Mouse (Mus musculus) liver, embryonic 15.5 days (tissue): ENCODE data around the gene Mlycd. TPM values are rescaled to one million over a fixed set of nuclear protein-coding genes. Genes with fewer than 3 reads are reported as not detected.
"Not testable (repeated sequence)": the region's sequence is repeated elsewhere in the genome, so short reads cannot be mapped to it uniquely, and the experiment has no call there.

Experiments used
- ATAC-seq: fragments of 200-750 bp; cut with Nextera tagmentation; 2 replicates; pipeline ENCODE4 v1.8.0; 2017; ENCODE audit warnings: moderate number of reproducible peaks, mild to moderate bottlenecking, moderate library complexity; ENCODE audit not compliant: insufficient read depth
- H3K27ac ChIP-seq: fragments of 300-500 bp; sonication (generic); replicated peaks from 2 replicates; pipeline ENCODE4 v1.5.1; 2015; ENCODE audit warnings: mild to moderate bottlenecking, inconsistent platforms
- H3K27me3 ChIP-seq: fragments of 300-500 bp; sonication (generic); 2 replicates; pipeline ENCODE4 v1.6.1; 2015; ENCODE audit warnings: mild to moderate bottlenecking, inconsistent platforms
- H3K36me3 ChIP-seq: fragments of 300-500 bp; sonication (generic); replicated peaks from 2 replicates; pipeline ENCODE4 v1.6.1; 2015; ENCODE audit warnings: moderate library complexity, mild to moderate bottlenecking, inconsistent platforms
- H3K4me1 ChIP-seq: fragments of 300-500 bp; sonication (generic); replicated peaks from 2 replicates; pipeline ENCODE4 v1.6.1; 2015; ENCODE audit warnings: inconsistent platforms
- H3K4me2 ChIP-seq: fragments of 300-500 bp; sonication (generic); 2 replicates; pipeline ENCODE4 v1.6.1; 2015; ENCODE audit warnings: moderate library complexity, mild to moderate bottlenecking, inconsistent platforms
- H3K4me3 ChIP-seq: fragments of 300-500 bp; sonication (generic); replicated peaks from 2 replicates; pipeline ENCODE4 v1.5.1; 2015; ENCODE audit warnings: mild to moderate bottlenecking, inconsistent platforms
- H3K9ac ChIP-seq: fragments of 300-500 bp; sonication (generic); 2 replicates; pipeline ENCODE4 v1.6.1; 2015; ENCODE audit warnings: moderate library complexity, mild to moderate bottlenecking, inconsistent platforms
- H3K9me3 ChIP-seq: fragments of 300-500 bp; sonication (generic); replicated peaks from 2 replicates; pipeline ENCODE4 v1.6.1; 2016; ENCODE audit warnings: inconsistent platforms
- WGBS: fragments of 180-500 bp; shearing (Covaris S2); methylation state at CpG from one replicate; pipeline ENCODE4 v1.1.7; 2015; ENCODE audit warnings: mixed read lengths; ENCODE audit not compliant: insufficient replicate concordance; 5-methylcytosine and 5-hydroxymethylcytosine counted together
- polyA plus RNA-seq: library from polyadenylated mRNA; unstranded; fragments of >200 nt; fragmentation: Nextera tagmentation; extraction: Ambion mirVana; gene quantifications from 2 replicates; pipeline ENCODE4 v1.2.1, GENCODE M21; 2015

The Mlycd gene
- 11.5 and 12.4 TPM in 2 replicates for polyA plus RNA-seq

DNA sequence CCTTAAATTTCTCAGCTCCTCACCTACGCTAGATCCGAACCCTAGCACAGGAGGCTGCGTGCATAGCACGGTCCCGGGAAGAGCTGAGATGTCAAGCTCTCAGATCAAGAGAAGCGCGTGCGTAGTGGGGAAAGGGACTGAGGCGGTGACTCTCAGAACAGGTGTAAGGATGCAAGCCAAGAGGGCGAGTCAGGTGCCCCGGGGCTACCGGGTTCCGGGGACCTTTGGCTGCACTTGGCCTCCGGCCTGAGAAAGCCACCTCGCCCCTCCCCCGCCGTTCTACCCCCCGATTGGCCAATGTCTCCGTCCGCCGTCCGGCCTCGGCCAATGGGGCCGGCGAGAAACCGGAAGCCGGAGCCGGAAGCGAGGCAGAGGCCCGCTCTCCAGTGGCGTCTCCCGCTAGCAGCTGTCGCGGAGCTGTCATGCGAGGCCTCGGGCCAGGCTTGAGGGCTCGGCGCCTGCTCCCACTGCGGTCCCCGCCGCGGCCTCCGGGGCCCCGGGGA lies at the start of gene Mlycd:
Gene Mlycd, plus strand, starts transcription at position 355 of the 503 bp plus-strand sequence.
- Histone ChIP-seq H3K4me3 (peak within 1 kb of the TSS; percentile 74), H3K27ac (peak within 1 kb of the TSS; percentile 69)
- WGBS: 2% methylated on average over 44 of the region's 44 CpGs

DNA sequence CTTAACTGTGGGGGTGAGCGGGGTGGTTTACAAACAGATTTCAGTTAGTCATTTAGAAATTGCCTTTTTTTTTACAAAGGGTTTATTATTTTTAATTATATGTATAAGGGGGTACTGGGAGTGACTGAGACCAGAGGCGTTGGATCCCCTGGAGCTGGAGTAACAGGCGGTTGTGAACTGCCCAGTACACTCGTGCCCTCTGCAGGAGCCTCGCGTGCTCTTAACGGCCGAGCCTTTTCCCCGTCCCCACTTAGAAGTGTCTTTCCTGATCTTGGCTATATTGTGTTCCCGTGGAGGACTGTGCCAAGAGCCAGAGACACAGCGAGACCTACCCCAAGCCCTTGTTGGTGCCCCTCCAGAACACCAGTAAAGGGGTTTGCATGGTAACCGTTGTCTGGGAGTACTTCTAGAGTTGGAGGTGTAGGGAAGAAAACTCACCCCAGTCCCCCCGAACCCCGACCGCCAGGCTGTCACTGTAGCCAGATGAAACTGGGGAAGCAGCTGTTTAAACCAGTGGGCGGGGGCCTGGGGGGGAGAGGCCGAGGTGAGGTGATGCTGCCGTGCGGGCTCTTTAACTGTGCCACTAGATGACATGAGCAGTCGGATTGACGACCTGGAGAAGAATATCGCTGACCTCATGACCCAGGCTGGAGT lies 49.5 kb upstream of the Mlycd start:
- no peaks in the 10 kb centered on the region for H3K27me3 ChIP-seq
- H3K27ac ChIP-seq: peak overlapping the region; percentile 16; the same call in 1 of the 2 replicates
- no peaks in the 10 kb centered on the region for H3K9me3 ChIP-seq
- ATAC-seq: no peak
- peaks cover 22% of the 10 kb centered on the region for H3K4me1 ChIP-seq
- 34% methylated on average over 22 of the region's 22 CpGs for WGBS
- H3K36me3 ChIP-seq: peaks cover 33% of the 10 kb centered on the region
- peak overlapping the region; percentile 85 for H3K4me2 ChIP-seq
- peak overlapping the region; percentile 93 for H3K4me3 ChIP-seq
- H3K9ac ChIP-seq: peak overlapping the region; percentile 90

More for the DNA sequence above, at the start of gene Mlycd:
- H3K36me3 ChIP-seq: no peaks in the 10 kb centered on the region
- no peaks in the 10 kb centered on the region for H3K9me3 ChIP-seq
- H3K27me3 ChIP-seq: no peaks in the 10 kb centered on the region
- peak; percentile 88 for ATAC-seq
- H3K4me2 ChIP-seq: peak within 1 kb of the TSS; percentile 97
- peaks cover 35% of the 10 kb centered on the region for H3K4me1 ChIP-seq
- H3K9ac ChIP-seq: peak within 1 kb of the TSS; percentile 71

DNA sequence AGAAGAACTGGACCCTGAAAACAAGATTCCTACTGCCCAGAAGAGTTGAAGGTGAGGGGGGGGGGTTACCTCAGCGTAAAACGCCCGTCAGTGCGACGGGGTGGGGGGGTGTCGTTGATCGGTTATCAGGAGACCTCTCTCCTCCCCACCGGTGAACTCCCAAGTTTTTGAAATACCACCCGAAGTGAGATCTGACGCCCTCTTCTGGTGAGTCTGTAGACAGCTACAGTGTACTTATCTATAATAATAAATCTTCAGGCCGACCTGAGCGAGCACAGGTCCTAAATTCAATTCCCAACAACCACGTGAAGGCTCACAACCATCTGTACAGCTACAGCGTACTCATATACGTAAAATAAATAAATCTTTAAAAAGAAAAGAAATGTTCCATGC lies 49.0 kb upstream of the Mlycd start:
- no peaks in the 10 kb centered on the region for H3K9me3 ChIP-seq
- no peak overlapping the region for H3K9ac ChIP-seq
- H3K36me3 ChIP-seq: peaks cover 38% of the 10 kb centered on the region
- peak overlapping the region; percentile 85 for H3K4me2 ChIP-seq
- peak overlapping the region; percentile 93 for H3K4me3 ChIP-seq
- H3K4me1 ChIP-seq: peaks cover 25% of the 10 kb centered on the region
- 55% methylated on average over 15 of the region's 15 CpGs for WGBS
- H3K27me3 ChIP-seq: no peaks in the 10 kb centered on the region
- ATAC-seq: no peak
- H3K27ac ChIP-seq: no peak overlapping the region

DNA sequence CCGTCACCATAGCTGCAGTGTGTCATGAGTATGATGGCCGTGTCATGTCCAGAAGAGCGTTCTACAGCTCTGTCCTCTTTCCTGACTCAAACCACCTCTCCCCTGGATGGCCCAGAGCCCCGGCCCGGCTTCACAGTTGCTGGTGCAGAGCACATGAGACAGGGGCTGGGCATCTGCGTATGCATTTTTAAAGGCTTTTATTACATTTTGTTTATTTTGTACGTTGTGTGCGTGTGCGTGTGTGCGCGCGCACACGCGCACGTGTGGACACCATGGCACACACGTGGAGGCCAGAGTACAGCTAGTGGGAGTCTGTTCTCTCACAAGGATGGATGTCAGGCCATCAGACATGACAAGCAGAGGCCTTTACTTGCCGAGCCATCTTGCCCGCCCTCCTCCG lies 43.0 kb upstream of the Mlycd start:
- Histone ChIP-seq H3K9ac (no peak overlapping the region), H3K27me3 (no peaks in the 10 kb centered on the region), H3K4me2 (no peak overlapping the region), H3K4me3 (no peak overlapping the region), H3K9me3 (no peaks in the 10 kb centered on the region), H3K36me3 (peaks cover 40% of the 10 kb centered on the region), H3K4me1 (peaks cover 27% of the 10 kb centered on the region), H3K27ac (no peak overlapping the region)
- no peak for ATAC-seq
- WGBS: 84% methylated on average over 19 of the region's 19 CpGs

DNA sequence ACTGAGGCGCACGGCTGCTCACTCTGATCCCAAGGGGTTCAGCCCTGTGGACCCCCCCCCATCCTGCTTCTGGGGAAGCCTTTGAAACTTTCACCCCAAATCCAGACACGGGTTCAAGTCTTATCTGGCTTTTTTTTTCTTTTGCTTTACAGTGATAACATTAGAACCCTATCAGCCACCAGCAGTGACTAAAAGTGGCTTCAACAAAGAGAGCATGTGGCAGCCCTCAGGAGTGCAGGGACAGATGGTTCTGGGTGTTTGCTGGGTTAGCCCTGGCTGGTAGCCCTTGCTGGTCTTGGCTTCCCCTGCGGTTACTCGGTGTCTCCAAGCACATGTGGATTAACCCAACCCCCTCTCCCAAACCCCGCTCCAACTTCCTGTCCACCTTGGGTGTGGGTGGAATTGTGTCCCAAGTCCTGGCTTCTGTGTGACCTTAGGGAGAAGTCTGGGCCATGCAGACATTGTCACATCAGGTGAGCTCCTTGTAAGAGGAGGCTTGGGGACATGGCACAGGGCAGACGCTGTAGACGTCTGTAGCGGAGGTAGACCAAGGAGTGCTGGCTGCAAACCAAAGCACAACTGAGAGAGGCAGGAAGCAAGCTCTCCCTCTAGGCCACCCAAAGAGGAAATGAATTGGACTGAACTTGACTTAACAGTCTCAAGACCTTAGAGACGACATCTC lies 41.6 kb upstream of the Mlycd start:
- Histone ChIP-seq H3K4me3 (no peak overlapping the region), H3K27ac (0 out of 2 replicates have a peak overlapping the region, but pooled peaks have one; percentile 6), H3K9me3 (no peaks in the 10 kb centered on the region), H3K36me3 (peaks cover 25% of the 10 kb centered on the region), H3K4me2 (peak overlapping the region; percentile 25), H3K4me1 (peaks cover 27% of the 10 kb centered on the region), H3K9ac (no peak overlapping the region), H3K27me3 (no peaks in the 10 kb centered on the region)
- 26% methylated on average over 10 of the region's 10 CpGs for WGBS
- peak; percentile 51 for ATAC-seq

DNA sequence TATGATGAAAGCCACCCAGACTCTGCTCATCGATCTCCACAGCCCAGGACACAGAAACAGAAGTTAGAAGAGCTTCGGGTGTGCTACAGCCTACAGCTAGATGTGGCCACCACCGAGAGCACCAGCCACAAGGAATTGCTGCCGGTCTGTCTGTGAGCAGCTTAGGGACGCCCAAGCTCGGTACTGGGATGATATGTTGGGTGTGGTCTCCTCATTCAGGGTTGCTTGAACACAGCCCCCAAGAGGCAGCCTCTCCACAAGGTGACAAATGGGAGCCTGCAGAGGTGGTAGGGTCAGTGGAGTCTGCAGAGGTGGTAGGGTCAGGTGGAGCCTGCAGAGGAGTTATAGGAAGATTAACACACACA lies 41.0 kb upstream of the Mlycd start:
- ATAC-seq: peak; percentile 43
- Histone ChIP-seq H3K9ac (no peak overlapping the region), H3K4me3 (no peak overlapping the region), H3K27ac (0 out of 2 replicates have a peak overlapping the region, but pooled peaks have one; percentile 6), H3K4me1 (peaks cover 27% of the 10 kb centered on the region), H3K36me3 (peaks cover 20% of the 10 kb centered on the region), H3K27me3 (no peaks in the 10 kb centered on the region), H3K9me3 (no peaks in the 10 kb centered on the region), H3K4me2 (peak overlapping the region; percentile 25)
- 26% methylated on average over 6 of the region's 6 CpGs for WGBS

DNA sequence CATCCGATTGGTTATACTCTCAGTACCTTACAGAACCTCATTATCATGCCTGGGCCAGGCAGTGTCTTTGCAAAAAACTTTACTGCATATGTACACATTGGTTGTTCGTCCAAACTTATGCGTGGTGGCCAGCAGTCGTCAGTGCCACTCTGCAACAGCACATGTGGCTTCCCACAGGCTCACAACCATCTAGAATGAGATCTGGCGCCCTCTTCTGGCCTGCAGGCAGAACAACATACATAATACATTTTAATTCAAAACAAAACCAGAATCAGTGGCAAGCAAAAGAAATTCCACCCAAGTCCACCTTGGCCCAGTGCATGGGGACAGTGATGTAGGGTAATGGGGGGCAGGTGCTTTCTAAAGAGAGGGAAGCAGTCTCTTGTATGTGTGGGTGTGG lies 38.0 kb upstream of the Mlycd start:
- peaks cover 20% of the 10 kb centered on the region for H3K4me1 ChIP-seq
- 47% methylated on average over 5 of the region's 5 CpGs for WGBS
- H3K9me3 ChIP-seq, H3K27ac ChIP-seq, H3K4me2 ChIP-seq, ATAC-seq, H3K36me3 ChIP-seq, H3K9ac ChIP-seq, H3K4me3 ChIP-seq, H3K27me3 ChIP-seq: not testable (repeated sequence)

DNA sequence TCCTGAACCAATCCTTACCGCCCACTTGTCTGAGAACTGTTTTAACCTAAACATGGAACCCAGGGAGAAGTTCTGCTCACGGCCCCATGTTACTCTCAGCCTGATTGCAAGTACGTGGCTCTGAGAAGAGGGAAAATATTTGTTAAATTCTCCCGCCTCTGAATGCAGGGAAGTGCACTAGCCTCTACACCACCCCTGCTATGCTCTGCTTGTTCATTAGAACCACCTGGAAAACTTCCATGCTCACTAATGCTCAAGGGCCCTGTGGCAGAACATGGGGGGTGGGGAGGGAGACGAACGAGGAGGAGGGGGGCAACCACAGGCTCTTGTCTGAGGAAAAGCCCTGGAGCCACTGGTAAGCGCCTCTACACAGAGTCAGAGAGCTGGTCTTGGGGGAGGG lies 36.5 kb upstream of the Mlycd start:
- Histone ChIP-seq H3K36me3 (no peaks in the 10 kb centered on the region), H3K27me3 (no peaks in the 10 kb centered on the region), H3K9me3 (no peaks in the 10 kb centered on the region), H3K27ac (no peak overlapping the region), H3K4me3 (no peak overlapping the region), H3K4me2 (no peak overlapping the region), H3K9ac (no peak overlapping the region), H3K4me1 (peaks cover 14% of the 10 kb centered on the region)
- ATAC-seq: no peak
- 63% methylated on average over 7 of the region's 7 CpGs for WGBS

DNA sequence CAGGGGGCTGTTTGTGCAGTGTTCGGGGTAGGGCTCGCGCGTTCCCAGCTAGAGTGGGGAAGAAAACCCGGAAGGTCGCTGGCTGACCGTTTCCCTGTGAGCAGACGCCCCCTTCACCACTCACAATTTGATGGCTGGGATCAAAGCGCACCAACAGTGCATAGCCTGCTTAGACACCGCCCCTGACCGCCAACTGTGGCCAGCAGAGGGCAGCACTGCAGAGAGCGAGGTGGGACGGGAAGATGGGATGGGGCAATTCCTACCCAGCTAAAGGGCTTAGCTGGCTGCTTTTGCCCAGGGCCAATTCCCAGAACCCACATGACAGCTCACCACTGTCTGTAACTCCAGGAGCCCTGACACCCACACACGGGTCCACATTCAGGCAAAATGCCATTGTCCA lies 35.8 kb upstream of the Mlycd start:
- Histone ChIP-seq H3K4me1 (peaks cover 7% of the 10 kb centered on the region), H3K9me3 (no peaks in the 10 kb centered on the region), H3K36me3 (no peaks in the 10 kb centered on the region), H3K9ac (no peak overlapping the region), H3K27me3 (no peaks in the 10 kb centered on the region), H3K4me3 (no peak overlapping the region), H3K27ac (no peak overlapping the region), H3K4me2 (no peak overlapping the region)
- 33% methylated on average over 14 of the region's 14 CpGs for WGBS
- ATAC-seq: no peak

DNA sequence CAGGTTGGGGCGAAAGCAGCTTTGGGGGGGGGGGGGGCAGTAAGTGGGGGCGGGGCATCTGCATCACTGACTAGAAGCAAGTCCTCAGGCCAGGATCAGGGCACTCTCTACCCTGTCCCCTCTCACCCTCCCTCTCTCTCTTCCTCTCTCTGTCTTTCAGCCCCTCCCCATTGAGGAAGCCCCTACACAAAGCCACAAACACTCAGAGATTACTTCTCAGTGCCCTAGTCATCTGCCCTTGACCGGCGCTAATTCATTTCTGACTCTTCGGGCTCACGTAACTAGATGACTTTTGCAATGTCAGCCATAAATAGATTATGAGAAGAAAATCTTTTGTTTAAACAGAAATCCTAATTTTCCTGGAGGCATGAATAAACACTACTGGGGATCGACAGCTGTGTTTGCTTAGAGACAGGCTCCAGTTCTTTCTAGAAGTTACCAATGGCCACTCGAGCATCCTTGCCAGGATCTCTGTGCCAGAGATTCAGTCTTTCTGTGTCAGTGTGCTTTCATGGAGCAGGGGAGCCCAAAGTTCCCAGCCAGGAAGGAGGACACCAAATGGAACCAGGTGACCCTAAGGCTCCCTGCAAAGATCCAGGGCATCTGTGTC lies 33.9 kb upstream of the Mlycd start:
- WGBS: 61% methylated on average over 7 of the region's 8 CpGs
- no peaks in the 10 kb centered on the region for H3K36me3 ChIP-seq
- no peak overlapping the region for H3K9ac ChIP-seq
- no peaks in the 10 kb centered on the region for H3K4me1 ChIP-seq
- no peak for ATAC-seq
- no peak overlapping the region for H3K27ac ChIP-seq
- H3K4me3 ChIP-seq: no peak overlapping the region
- H3K4me2 ChIP-seq: no peak overlapping the region
- H3K27me3 ChIP-seq: no peaks in the 10 kb centered on the region; the same call in 1 of the 2 replicates
- no peaks in the 10 kb centered on the region for H3K9me3 ChIP-seq

DNA sequence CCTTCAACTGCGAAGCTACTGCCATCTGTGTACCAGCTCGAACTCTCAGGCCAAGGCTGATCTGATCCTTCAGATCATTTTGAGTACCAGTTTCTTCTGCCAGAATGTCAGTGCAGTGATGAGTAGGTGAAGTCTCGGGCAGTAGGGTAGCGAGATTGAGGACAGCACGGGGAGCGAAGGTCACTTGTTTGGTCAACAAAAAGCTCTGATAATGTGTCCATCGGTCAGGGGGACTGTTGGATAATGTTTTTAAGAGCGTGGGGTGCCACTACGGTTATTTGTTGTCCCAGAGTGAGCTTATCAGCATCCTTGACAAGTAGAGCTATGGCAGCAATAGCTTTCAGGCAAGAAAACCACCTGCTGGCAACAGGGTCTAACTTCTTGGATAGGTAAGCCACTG lies 20.0 kb upstream of the Mlycd start:
- ATAC-seq, H3K27ac ChIP-seq, H3K4me2 ChIP-seq, H3K27me3 ChIP-seq, H3K4me1 ChIP-seq, H3K36me3 ChIP-seq, H3K9me3 ChIP-seq, H3K9ac ChIP-seq, H3K4me3 ChIP-seq: not testable (repeated sequence)
- WGBS: 59% methylated on average over 9 of the region's 9 CpGs
